Mouse (Mus musculus): ENCODE data around the gene Cpe. TPM values are rescaled to one million over a fixed set of nuclear protein-coding genes. Genes with fewer than 3 reads are reported as not detected.
A peak's percentile ranks its signal among the peaks of the same experiment; 100 is the strongest.

Cpe gene
- polyA plus RNA-seq, 1 experiment from 2014 or later, result 752 TPM

GRCm38 (mm10) chr8:64575001-64575400 is 117.9 kb downstream of the Cpe start:
- WGBS, result 94% methylated on average over 9 of the region's 9 CpGs

DNA sequence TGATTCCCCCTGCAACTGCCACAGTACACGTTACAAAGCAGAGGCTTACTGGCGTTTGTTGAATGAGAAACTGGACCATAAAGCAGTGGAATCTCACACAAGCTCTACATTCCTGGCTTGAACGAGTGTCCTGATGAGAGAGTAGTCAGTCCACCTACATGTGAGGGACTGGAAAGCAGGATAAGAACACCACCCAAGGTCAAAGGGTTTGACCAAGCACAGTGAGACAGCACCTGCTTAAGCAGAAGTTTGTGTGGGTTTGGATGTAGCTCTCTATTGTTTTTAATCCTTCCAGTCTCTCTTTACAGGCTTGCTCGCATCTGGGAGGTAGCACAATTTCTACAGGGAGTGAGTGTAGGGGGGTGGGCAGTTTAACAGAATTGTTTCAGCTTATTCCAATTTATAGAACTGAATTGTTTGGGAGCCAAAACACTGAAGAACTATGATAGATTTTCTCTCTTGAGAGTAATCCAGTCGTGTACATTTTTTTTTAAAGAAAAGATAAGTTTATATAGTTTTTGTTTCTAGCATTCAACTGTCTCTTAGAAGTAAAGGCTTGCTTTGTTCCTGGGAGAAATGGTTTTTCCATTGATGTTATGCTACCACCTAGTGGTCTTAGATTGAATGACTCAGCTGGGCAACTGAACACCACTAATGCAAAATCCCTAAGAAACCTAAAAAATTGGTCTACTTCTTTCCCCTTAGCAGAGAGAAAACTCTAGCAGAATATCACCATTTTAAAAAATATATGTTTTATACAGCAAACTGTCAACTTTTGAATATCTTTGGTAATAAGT is 144.6 kb downstream of the Cpe start:
- peak; percentile 90 for DNase-seq (ENCODE audit: low spot score)
- Histone ChIP-seq H3K9ac (no peak overlapping the region), H3K27me3 (ENCODE audit: control insufficient read depth, insufficient read depth, low read length) (no peaks in the 10 kb centered on the region), H3K9me3 (ENCODE audit: control insufficient read depth, low read length) (peaks cover under 1% of the 10 kb centered on the region; the same call in 1 of the 2 replicates), H3K4me1 (replicated peaks; ENCODE audit: control insufficient read depth, insufficient read depth, low read length) (0 out of 2 replicates have a peak, but pooled peaks cover 3% of the 10 kb centered on the region), H3K36me3 (replicated peaks; ENCODE audit: control insufficient read depth, insufficient read depth) (no peaks in the 10 kb centered on the region), H3K4me2 (replicated peaks) (no peak overlapping the region), H3K27ac (no peak overlapping the region), H3K4me3 (replicated peaks; ENCODE audit: low read length) (no peak overlapping the region)
- WGBS, result 33% methylated on average over 5 of the region's 5 CpGs
- ATAC-seq (ENCODE audit: low FRiP score), result peak; percentile 72; the same call in 1 of the 2 replicates

More at GRCm38 (mm10) chr8:64575001-64575400, 117.9 kb downstream of the Cpe start:
- Histone ChIP-seq H3K9me3 (ENCODE audit: control insufficient read depth, low read length) (no peaks in the 10 kb centered on the region), H3K4me2 (replicated peaks) (no peak overlapping the region), H3K36me3 (replicated peaks; ENCODE audit: control insufficient read depth, insufficient read depth) (no peaks in the 10 kb centered on the region), H3K4me3 (replicated peaks; ENCODE audit: low read length) (no peak overlapping the region), H3K4me1 (replicated peaks; ENCODE audit: control insufficient read depth, insufficient read depth, low read length) (no peaks in the 10 kb centered on the region), H3K9ac (no peak overlapping the region), H3K27ac (no peak overlapping the region), H3K27me3 (ENCODE audit: control insufficient read depth, insufficient read depth, low read length) (no peaks in the 10 kb centered on the region)
- no peak for DNase-seq (ENCODE audit: low spot score)
- ATAC-seq (ENCODE audit: low FRiP score), result no peak

- Histone ChIP-seq H3K9ac (no peak overlapping the region), H3K4me3 (replicated peaks; ENCODE audit: low read length) (no peak overlapping the region), H3K27ac (no peak overlapping the region), H3K9me3 (ENCODE audit: control insufficient read depth, low read length) (peaks cover 9% of the 10 kb centered on the region; the same call in 1 of the 2 replicates), H3K4me2 (replicated peaks) (no peak overlapping the region), H3K36me3 (replicated peaks; ENCODE audit: control insufficient read depth, insufficient read depth) (no peaks in the 10 kb centered on the region), H3K4me1 (replicated peaks; ENCODE audit: control insufficient read depth, insufficient read depth, low read length) (0 out of 2 replicates have a peak, but pooled peaks cover 3% of the 10 kb centered on the region), H3K27me3 (ENCODE audit: control insufficient read depth, insufficient read depth, low read length) (no peaks in the 10 kb centered on the region)
- no peak for ATAC-seq (ENCODE audit: low FRiP score)
- 75% methylated on average over 7 of the region's 7 CpGs for WGBS
- no peak for DNase-seq (ENCODE audit: low spot score)
Observed at GRCm38 (mm10) chr8:64543441-64543840, 149.4 kb downstream of the Cpe start.

Other genes starting within 250 kb of the Cpe start
- gene Msmo1, start 40.7 kb upstream of the Cpe start, polyA plus RNA-seq (2014; fragmentation: Nextera tagmentation; extraction: Ambion mirVana), result 180 and 213 TPM in 2 replicates
- gene Klhl2, start 157.0 kb upstream of the Cpe start, polyA plus RNA-seq (2014; fragmentation: Nextera tagmentation; extraction: Ambion mirVana), result 33.8 and 44.8 TPM in 2 replicates